Mouse (Mus musculus) lung, embryonic 16.5 days (tissue): ENCODE results near the gene Ptger2. TPM values are rescaled to one million over a fixed set of nuclear protein-coding genes. Genes with fewer than 3 reads are reported as not detected.

Experiments used
- ATAC-seq: fragments of 200-750 bp; cut with Nextera tagmentation; 2 replicates; pipeline ENCODE4 v1.8.0; 2017; ENCODE audit warnings: low read depth, mild to moderate bottlenecking, moderate library complexity
- H3K27ac ChIP-seq: fragments of 300-500 bp; sonication (generic); 2 replicates; pipeline ENCODE4 v1.5.1; 2014; ENCODE audit warnings: mild to moderate bottlenecking, control low read depth, low read length
- H3K27me3 ChIP-seq: fragments of 300-500 bp; sonication (generic); 2 replicates; pipeline ENCODE4 v1.6.1; 2014; ENCODE audit warnings: low read depth, low read length, mixed read lengths; ENCODE audit not compliant: control insufficient read depth, insufficient read depth
- H3K36me3 ChIP-seq: fragments of 300-500 bp; sonication (generic); 2 replicates; pipeline ENCODE4 v1.6.1; 2014; ENCODE audit warnings: low read length; ENCODE audit not compliant: control insufficient read depth, insufficient read depth
- H3K4me1 ChIP-seq: fragments of 300-500 bp; sonication (generic); replicated peaks from 2 replicates; pipeline ENCODE4 v1.6.1; 2014; ENCODE audit warnings: low read length, mixed read lengths; ENCODE audit not compliant: control insufficient read depth, insufficient read depth
- H3K4me2 ChIP-seq: fragments of 300-500 bp; sonication (generic); 2 replicates; pipeline ENCODE4 v1.6.1; 2014; ENCODE audit warnings: low read depth, low read length, control low read depth
- H3K4me3 ChIP-seq: fragments of 300-500 bp; sonication (generic); 2 replicates; pipeline ENCODE4 v1.5.1; 2014; ENCODE audit warnings: mild to moderate bottlenecking, low read length, control low read depth
- H3K9ac ChIP-seq: fragments of 300-500 bp; sonication (generic); 2 replicates; pipeline ENCODE4 v1.6.1; 2014; ENCODE audit warnings: low read length, control low read depth
- H3K9me3 ChIP-seq: fragments of 300-500 bp; sonication (generic); 2 replicates; pipeline ENCODE4 v1.6.1; 2016; ENCODE audit warnings: low read length; ENCODE audit not compliant: control insufficient read depth
- WGBS: fragments of 180-500 bp; shearing (Covaris S2); extraction: QIAGEN DNeasy Blood & Tissue Kit; methylation state at CpG from one replicate; pipeline ENCODE4 v1.1.7; 2014; 5-methylcytosine and 5-hydroxymethylcytosine counted together
- microRNA counts: library from miRNA; unstranded; fragments of <30 nt; microRNA quantifications from one replicate; lab custom pipeline; 2016
- microRNA-seq: library from miRNA; unstranded; fragments of <30 nt; microRNA quantifications from one replicate; pipeline ENCODE4, GENCODE M21; 2016
- polyA plus RNA-seq: library from polyadenylated mRNA; unstranded; fragments of >200 nt; fragmentation: Nextera tagmentation; extraction: Ambion mirVana; gene quantifications from 2 replicates; pipeline ENCODE4 v1.2.1, GENCODE M21; 2015

The Ptger2 gene
- polyA plus RNA-seq, 1 experiment from 2014 or later: 5.2 TPM

DNA sequence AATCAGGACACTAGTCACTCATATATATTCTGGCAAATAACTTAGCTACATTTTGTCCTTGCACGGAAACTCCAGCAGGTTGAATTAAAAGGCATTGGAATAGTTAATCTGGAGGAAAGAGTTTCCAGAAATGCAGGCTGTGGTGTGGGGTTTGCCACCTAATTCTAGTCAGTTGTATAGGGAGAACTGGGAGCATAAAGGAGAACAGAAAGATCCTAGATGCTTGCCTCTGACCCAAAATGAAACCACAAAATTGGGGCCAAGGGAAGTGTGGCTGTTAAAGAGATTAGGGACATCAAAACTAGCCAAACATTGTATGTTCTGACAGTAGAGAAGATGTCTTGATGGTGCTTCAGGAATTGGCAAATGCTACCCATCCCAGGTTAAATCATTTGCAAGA, 48.6 kb downstream of the Ptger2 start:
- no peak for ATAC-seq
- H3K9me3 ChIP-seq: no peaks in the 10 kb centered on the region
- no peak overlapping the region for H3K9ac ChIP-seq
- H3K4me3 ChIP-seq: no peak overlapping the region
- peaks cover 4% of the 10 kb centered on the region; the same call in 1 of the 2 replicates for H3K4me1 ChIP-seq
- no peaks in the 10 kb centered on the region for H3K36me3 ChIP-seq
- no peak overlapping the region for H3K4me2 ChIP-seq
- no peaks in the 10 kb centered on the region for H3K27me3 ChIP-seq
- 94% methylated on average over 1 of the region's 1 CpGs for WGBS
- H3K27ac ChIP-seq: no peak overlapping the region

DNA sequence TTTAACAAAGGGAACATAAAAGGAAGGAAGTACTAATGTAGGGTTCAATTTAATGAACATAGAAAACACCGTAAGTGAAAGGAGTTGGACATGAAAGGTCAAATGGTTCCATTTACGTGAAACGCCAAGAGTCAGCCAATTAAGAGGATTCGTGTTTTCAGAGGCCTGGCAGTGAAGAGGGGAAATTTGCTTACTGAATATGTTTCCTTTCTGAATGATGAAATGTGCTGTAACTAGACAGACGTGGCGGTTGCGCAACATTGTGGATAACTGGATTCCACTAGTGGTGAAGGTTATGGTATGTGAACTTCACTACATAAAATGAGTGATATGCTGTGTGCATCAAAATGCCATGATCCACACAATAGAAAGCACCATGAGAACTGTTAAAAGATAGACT, 50.1 kb downstream of the Ptger2 start:
- Histone ChIP-seq H3K27me3 (no peaks in the 10 kb centered on the region), H3K4me2 (no peak overlapping the region), H3K4me1 (peaks cover 4% of the 10 kb centered on the region; the same call in 1 of the 2 replicates), H3K9ac (no peak overlapping the region), H3K4me3 (no peak overlapping the region), H3K36me3 (no peaks in the 10 kb centered on the region), H3K27ac (no peak overlapping the region), H3K9me3 (no peaks in the 10 kb centered on the region)
- peak; percentile 54; the same call in 1 of the 2 replicates for ATAC-seq
- WGBS: 58% methylated on average over 7 of the region's 7 CpGs

DNA sequence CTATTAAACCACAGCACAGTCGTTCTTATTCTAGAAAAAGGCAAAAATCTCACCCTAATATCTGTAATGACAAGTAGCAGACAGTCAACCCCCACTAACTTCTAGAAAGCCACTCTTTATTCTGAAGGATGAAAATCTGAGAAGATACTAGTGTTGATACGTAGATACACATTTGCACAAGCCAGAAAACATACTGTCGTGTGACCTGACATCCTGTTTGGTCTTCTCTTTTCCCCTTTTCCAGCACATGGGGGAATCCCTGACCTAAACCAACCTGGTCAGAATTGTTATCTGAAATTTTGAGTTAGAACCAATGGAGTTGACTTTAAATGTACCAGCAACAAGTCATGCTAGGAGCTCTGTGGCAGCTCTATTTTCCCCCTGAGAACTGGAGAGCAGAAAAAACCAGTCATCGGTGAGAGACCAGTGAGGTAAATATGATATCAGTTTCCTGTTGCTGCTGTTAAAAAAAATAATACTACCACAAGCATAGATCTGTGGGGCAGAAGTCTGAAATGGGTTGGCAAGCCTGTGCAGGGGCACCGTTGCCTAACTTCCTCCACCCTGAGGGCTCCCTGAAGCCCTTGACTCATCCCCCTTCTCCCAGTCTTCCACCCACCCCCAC, 53.0 kb downstream of the Ptger2 start:
- H3K9ac ChIP-seq: no peak overlapping the region
- H3K9me3 ChIP-seq: no peaks in the 10 kb centered on the region
- H3K36me3 ChIP-seq: no peaks in the 10 kb centered on the region
- H3K27ac ChIP-seq: no peak overlapping the region
- WGBS: 70% methylated on average over 5 of the region's 5 CpGs
- peaks cover 4% of the 10 kb centered on the region; the same call in 1 of the 2 replicates for H3K4me1 ChIP-seq
- H3K4me3 ChIP-seq: no peak overlapping the region
- no peaks in the 10 kb centered on the region for H3K27me3 ChIP-seq
- H3K4me2 ChIP-seq: no peak overlapping the region
- no peak for ATAC-seq

DNA sequence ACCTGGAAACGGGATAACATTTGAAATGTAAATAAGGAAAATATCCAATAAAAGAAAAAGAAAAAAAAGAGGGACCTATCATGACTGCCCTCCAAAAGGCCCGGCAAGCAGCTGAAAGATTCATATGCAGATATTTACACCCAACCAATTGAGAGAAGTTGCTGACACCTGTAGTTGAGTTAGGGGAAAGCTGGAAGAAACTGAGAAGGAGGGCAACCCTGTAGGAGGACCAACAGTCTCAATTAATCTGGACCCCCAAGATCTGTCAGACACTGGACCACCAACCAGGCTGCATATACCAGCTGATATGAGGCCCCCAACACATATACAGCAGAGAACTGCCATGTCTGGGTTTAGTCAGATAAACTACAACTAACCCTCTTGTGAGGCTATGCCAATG, 60.1 kb downstream of the Ptger2 start:
- H3K4me1 ChIP-seq: no peaks in the 10 kb centered on the region; the same call in 1 of the 2 replicates
- no peak for ATAC-seq
- no peaks in the 10 kb centered on the region for H3K36me3 ChIP-seq
- H3K9ac ChIP-seq: no peak overlapping the region
- H3K9me3 ChIP-seq: no peaks in the 10 kb centered on the region
- no peak overlapping the region for H3K4me2 ChIP-seq
- no peak overlapping the region for H3K27ac ChIP-seq
- no peak overlapping the region for H3K4me3 ChIP-seq
- 70% methylated on average over 2 of the region's 2 CpGs for WGBS
- H3K27me3 ChIP-seq: no peaks in the 10 kb centered on the region

DNA sequence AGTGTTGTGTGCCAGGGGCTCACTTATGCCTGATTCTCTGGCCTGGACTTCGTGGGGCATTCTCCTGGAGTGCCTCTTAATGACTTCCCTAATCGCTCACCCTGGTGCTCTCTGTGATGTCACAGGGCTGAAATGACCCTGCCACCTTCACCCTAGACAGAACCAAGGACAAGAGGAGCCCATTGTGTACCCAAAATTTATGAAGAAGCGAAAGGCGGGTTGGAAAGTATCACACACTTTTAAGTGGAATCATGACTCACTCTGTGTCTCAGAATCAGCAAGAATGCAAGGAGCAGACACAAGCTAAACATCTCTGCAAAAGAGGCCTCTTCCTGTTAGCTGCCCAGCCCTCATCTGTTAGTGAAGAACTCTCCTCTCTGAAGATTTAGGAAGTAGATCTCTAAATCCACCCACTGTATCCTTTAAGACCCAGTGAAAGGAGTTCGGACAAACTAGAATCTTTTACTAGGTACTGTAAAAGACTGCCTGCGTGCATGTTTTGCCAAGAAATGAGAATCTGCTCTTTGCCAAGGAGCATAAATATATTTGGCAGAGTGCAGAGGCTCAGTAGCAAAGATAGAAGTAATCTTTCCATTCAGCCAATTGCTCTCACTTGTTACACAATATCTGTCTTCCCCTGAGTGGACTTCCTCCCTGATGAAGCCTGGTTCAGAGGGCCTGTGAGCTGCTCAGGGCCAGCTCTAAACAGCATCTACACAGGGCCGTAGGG, 61.9 kb downstream of the Ptger2 start:
- Histone ChIP-seq H3K9me3 (no peaks in the 10 kb centered on the region), H3K4me3 (no peak overlapping the region), H3K27me3 (no peaks in the 10 kb centered on the region), H3K4me1 (no peaks in the 10 kb centered on the region; the same call in 1 of the 2 replicates), H3K4me2 (no peak overlapping the region), H3K36me3 (no peaks in the 10 kb centered on the region), H3K27ac (peak overlapping the region; percentile 89), H3K9ac (no peak overlapping the region)
- WGBS: 41% methylated on average over 7 of the region's 7 CpGs
- peak; percentile 96 for ATAC-seq

DNA sequence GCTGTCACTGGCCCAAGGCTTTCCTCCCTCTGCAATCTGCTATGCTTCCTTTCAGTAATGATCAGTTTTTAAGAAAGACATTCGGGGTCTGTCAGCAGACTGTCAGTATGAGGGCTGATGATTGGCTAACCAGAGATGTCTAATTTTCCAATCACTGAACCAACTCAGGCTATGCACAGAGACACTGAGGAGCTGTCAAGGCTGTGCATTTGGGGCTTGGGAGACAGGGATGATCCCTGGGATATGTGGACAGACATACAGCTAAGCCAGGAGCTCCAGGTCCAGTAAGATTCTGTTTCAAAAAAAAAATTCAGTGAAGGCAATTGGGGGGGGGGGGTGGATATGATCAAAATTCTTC, 62.4 kb downstream of the Ptger2 start:
- Histone ChIP-seq H3K4me2 (no peak overlapping the region), H3K9me3 (no peaks in the 10 kb centered on the region), H3K4me3 (no peak overlapping the region), H3K9ac (no peak overlapping the region), H3K27ac (peak overlapping the region; percentile 89), H3K27me3 (no peaks in the 10 kb centered on the region), H3K36me3 (no peaks in the 10 kb centered on the region), H3K4me1 (no peaks in the 10 kb centered on the region; the same call in 1 of the 2 replicates)
- ATAC-seq: no peak; the same call in 1 of the 2 replicates
- WGBS: 36% methylated on average over 1 of the region's 1 CpGs

DNA sequence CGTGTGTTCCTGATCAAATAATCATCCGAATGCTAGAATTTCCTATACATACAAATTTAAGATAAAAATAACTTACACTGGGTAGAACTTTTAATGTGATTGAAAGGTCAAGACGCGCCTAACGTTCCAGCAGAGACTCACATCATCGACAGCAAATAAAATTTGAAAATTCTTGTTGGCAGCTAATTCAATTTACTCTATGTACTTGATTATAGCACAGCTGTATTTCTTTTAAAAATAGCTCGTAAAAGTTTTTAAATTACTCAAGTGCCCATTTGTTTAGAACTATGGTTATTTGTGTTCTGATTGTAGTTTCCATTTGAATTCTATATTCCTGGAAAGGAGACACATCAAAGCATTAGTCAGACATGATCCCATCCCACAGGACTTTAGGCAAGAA, 63.1 kb downstream of the Ptger2 start:
- peak; percentile 59 for ATAC-seq

More for the DNA sequence above, 63.1 kb downstream of the Ptger2 start:
- H3K27ac ChIP-seq: peak overlapping the region; percentile 89
- no peaks in the 10 kb centered on the region for H3K27me3 ChIP-seq
- no peak overlapping the region for H3K4me3 ChIP-seq
- H3K4me2 ChIP-seq: no peak overlapping the region
- no peaks in the 10 kb centered on the region; the same call in 1 of the 2 replicates for H3K4me1 ChIP-seq
- 51% methylated on average over 7 of the region's 7 CpGs for WGBS
- H3K9me3 ChIP-seq: no peaks in the 10 kb centered on the region
- H3K36me3 ChIP-seq: no peaks in the 10 kb centered on the region
- no peak overlapping the region for H3K9ac ChIP-seq

MicroRNAs within 50 kb of the gene (microRNA counts, 519-probe panel; counts per million panel counts)
- microRNA mmu-miR-327 (lab: Ali Mortazavi, UCI): not detected

Small RNA genes lying within 50 kb of the gene (microRNA-seq; reads per million reads assigned to microRNA genes)
- gene Mir327: not detected

Other genes starting within 250 kb of the Ptger2 start
- not detected in 2 replicates for gene Gm8267, start 237.9 kb upstream of the Ptger2 start, polyA plus RNA-seq
- gene Ptgdr, start 128.8 kb upstream of the Ptger2 start, polyA plus RNA-seq: 0.06 TPM in 1 of 2 replicates, not detected in the other
- gene Gpr137c, start 231.5 kb downstream of the Ptger2 start, polyA plus RNA-seq: 1.6 TPM in 2 replicates
- 17.4 and 19.2 TPM in 2 replicates for gene Txndc16, start 232.1 kb downstream of the Ptger2 start, polyA plus RNA-seq